Mouse (Mus musculus) left cerebral cortex, postnatal 10 days (tissue): ENCODE measurements around the gene Pgbd1. TPM values are rescaled to one million over a fixed set of nuclear protein-coding genes. Genes with fewer than 3 reads are reported as not detected.

Experiments used
- DNase-seq, 2 experiments: peaks; one replicate each; pipeline ENCODE4 v3.0.0; 2021 to 2022; ENCODE audit warnings: low spot score in 2 of 2, mixed read lengths in 1 of 2; ENCODE audit errors: extremely low spot score in 1 of 2
- intact Hi-C: fragments of 180-260 bp; cut with DNase I; formaldehyde crosslinking; loops from one replicate; pipeline ENCODE4 v1.15.1; 2025
- microRNA-seq: library from miRNA; unstranded; fragments of <30 nt; microRNA quantifications from one replicate; pipeline ENCODE4 v1.2.0, GENCODE M21; 2022
- total RNA-seq, 2 experiments: library from RNA; stranded (reverse); gene quantifications; 2 replicates each; pipeline ENCODE4 v1.2.3; 2021

The Pgbd1 gene
- total RNA-seq, 2 experiments from 2014 or later, result 1.5 to 2.1 TPM

DNA sequence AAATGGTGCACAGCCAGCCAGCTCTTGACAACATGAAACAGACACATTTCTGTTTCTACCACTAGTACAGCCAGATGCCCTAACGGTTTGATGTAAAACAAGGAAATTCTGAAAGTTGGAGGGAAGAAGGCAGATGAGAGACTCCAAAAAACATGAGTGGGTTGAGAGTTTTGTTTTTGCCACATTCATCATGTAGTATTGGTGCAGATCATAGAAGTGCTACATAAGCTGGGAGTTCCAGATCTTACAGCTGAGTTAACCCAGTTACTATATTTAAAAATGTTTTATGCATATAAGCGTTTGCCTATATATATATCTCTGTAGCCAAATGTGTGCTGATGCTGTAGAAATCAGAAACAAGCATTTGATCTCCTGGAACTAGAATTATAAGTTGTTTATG is 68.2 kb downstream of the Pgbd1 start:
- intact Hi-C loops, result no loop called here
- no peak for DNase-seq

Small RNA genes lying within 50 kb of the gene (microRNA-seq; reads per million reads assigned to microRNA genes)
- not detected for gene Mir1896
- not detected for gene Mir6942

Other genes starting within 250 kb of the Pgbd1 start
- not detected for gene Gpx5, start 148.3 kb downstream of the Pgbd1 start, total RNA-seq
- gene Gpx6, start 128.9 kb downstream of the Pgbd1 start, total RNA-seq, result not detected
- gene Olfr1367, start 94.1 kb downstream of the Pgbd1 start, total RNA-seq, result not detected
- gene Zscan12, start 78.2 kb downstream of the Pgbd1 start, total RNA-seq, result 1 to 10 TPM; 8.0 to 8.5 TPM
- 10 to 100 TPM; 36.7 to 40.7 TPM for gene Zkscan3, start 38.3 kb downstream of the Pgbd1 start, total RNA-seq
- 10 to 100 TPM; 27.6 to 30.0 TPM for gene Zscan26, start 12.7 kb upstream of the Pgbd1 start, total RNA-seq
- gene Nkapl, start 27.5 kb upstream of the Pgbd1 start, total RNA-seq, result 1 to 10 TPM in 1 of 2 experiments, under 1 TPM in 1; 0.77 to 1.0 TPM
- 1 to 10 TPM; 7.4 TPM for gene Zkscan4, start 37.8 kb upstream of the Pgbd1 start, total RNA-seq
- gene Gm10065, start 38.4 kb upstream of the Pgbd1 start, total RNA-seq, result not detected
- 10 to 100 TPM; 16.5 to 17.2 TPM for gene AK157302, start 54.2 kb upstream of the Pgbd1 start, total RNA-seq
- gene Gm11273, start 60.4 kb upstream of the Pgbd1 start, total RNA-seq, result 10 to 100 TPM; 56.4 to 59.3 TPM
- gene Zkscan8, start 90.1 kb upstream of the Pgbd1 start, total RNA-seq, result 10 to 100 TPM; 10.6 to 13.6 TPM
- gene Olfr1366, start 101.8 kb upstream of the Pgbd1 start, total RNA-seq, result not detected
- gene Olfr1535, start 118.8 kb upstream of the Pgbd1 start, total RNA-seq, result not detected
- gene Olfr1364, start 140.7 kb upstream of the Pgbd1 start, total RNA-seq, result not detected
- not detected for gene Olfr1362, start 173.0 kb upstream of the Pgbd1 start, total RNA-seq
- not detected for gene Olfr11, start 201.5 kb upstream of the Pgbd1 start, total RNA-seq
- gene Olfr1361, start 222.3 kb upstream of the Pgbd1 start, total RNA-seq, result not detected
- not detected for gene Olfr1360, start 236.3 kb upstream of the Pgbd1 start, total RNA-seq